Mouse (Mus musculus): ENCODE data around the gene B3gat2. TPM values are rescaled to one million over a fixed set of nuclear protein-coding genes. Genes with fewer than 3 reads are reported as not detected.

The B3gat2 gene
- polyA plus RNA-seq, 1 experiment = 9.6 TPM

GRCm38 (mm10) chr1:23840924-23841323 is 79.4 kb downstream of the B3gat2 start:
- no peaks in the 10 kb centered on the region for H3K27me3 ChIP-seq (ENCODE audit: control insufficient read depth, insufficient read depth, low read length)
- no peak overlapping the region for H3K27ac ChIP-seq (ENCODE audit: insufficient read depth, low read length)
- no peak for TF ChIP-seq CTCF (IDR thresholded peaks at IDR 0.05; ENCODE audit: borderline replicate concordance, insufficient read depth, low read depth, low read length)
- no peak for TF ChIP-seq POLR2A (IDR thresholded peaks at IDR 0.05; ENCODE audit: borderline replicate concordance, insufficient read depth, low read length)
- DNase-seq = no peak
- peaks cover 26% of the 10 kb centered on the region for H3K4me1 ChIP-seq (ENCODE audit: control insufficient read depth, insufficient read depth, low read length)
- H3K4me3 ChIP-seq (replicated peaks; ENCODE audit: insufficient read depth, low read depth, low read length) = no peak overlapping the region

GRCm38 (mm10) chr1:23842629-23843028 is 81.1 kb downstream of the B3gat2 start:
- peak in 1 of 2 experiments; percentile 36 for DNase-seq
- Histone ChIP-seq H3K4me3 (replicated peaks; ENCODE audit: insufficient read depth, low read depth, low read length) (no peak overlapping the region), H3K27ac (ENCODE audit: insufficient read depth, low read length) (peak overlapping the region; percentile 21), H3K27me3 (ENCODE audit: control insufficient read depth, insufficient read depth, low read length) (no peaks in the 10 kb centered on the region), H3K4me1 (ENCODE audit: control insufficient read depth, insufficient read depth, low read length) (peaks cover 37% of the 10 kb centered on the region)
- TF ChIP-seq CTCF (IDR thresholded peaks at IDR 0.05; ENCODE audit: borderline replicate concordance, insufficient read depth, low read depth, low read length) = no peak
- TF ChIP-seq POLR2A (IDR thresholded peaks at IDR 0.05; ENCODE audit: borderline replicate concordance, insufficient read depth, low read length) = no peak
- 24% methylated on average over 3 of the region's 3 CpGs for WGBS

DNA sequence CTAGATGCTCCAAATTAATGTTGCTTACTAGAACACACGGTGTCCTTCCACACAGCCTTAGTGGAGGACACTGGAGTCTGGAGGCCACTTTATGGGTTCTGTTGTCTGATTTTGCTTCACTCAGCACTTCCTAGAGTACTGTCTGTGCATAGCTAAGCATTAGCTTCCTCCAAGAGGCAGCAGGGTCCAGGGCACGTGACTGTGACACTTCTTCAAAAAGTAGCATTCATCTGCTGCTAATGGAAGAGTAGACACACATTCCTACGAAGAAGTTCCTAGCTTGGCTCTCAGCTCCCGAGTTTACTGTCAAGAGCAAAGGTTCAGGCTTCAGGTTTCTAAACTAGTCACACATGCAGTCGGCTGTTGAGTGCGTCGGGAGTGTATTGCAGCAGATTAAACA is 82.2 kb downstream of the B3gat2 start:
- Histone ChIP-seq H3K4me3 (replicated peaks; ENCODE audit: insufficient read depth, low read depth, low read length) (no peak overlapping the region), H3K27me3 (ENCODE audit: control insufficient read depth, insufficient read depth, low read length) (no peaks in the 10 kb centered on the region), H3K4me1 (ENCODE audit: control insufficient read depth, insufficient read depth, low read length) (peaks cover 37% of the 10 kb centered on the region), H3K27ac (ENCODE audit: insufficient read depth, low read length) (peak overlapping the region; percentile 34)
- no peak for DNase-seq
- TF ChIP-seq CTCF (IDR thresholded peaks at IDR 0.05; ENCODE audit: borderline replicate concordance, insufficient read depth, low read depth, low read length) = no peak
- TF ChIP-seq POLR2A (IDR thresholded peaks at IDR 0.05; ENCODE audit: borderline replicate concordance, insufficient read depth, low read length) = no peak
- 74% methylated on average over 7 of the region's 7 CpGs for WGBS

DNA sequence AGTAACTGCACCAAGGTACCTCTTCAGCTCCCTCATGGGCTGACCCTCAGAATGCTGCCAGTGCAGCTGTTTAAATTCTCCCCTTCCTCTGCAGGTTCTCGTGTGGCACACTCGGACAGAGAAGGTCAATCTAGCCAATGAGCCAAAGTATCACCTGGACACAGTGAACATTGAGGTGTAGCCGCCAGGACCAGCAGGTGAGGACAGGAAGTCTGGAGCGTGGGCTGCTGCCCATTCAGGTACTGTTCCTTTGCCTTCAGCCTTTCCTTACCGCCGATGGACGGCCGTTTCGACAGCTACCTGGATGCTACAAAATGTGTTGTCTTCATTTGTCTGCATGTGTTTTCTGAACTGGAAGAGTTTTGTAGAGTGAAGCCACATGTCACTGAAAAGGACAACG is 83.5 kb downstream of the B3gat2 start:
- TF ChIP-seq POLR2A (IDR thresholded peaks at IDR 0.05; ENCODE audit: borderline replicate concordance, insufficient read depth, low read length) (no peak), CTCF (IDR thresholded peaks at IDR 0.05; ENCODE audit: borderline replicate concordance, insufficient read depth, low read depth, low read length) (no peak)
- peaks cover 37% of the 10 kb centered on the region for H3K4me1 ChIP-seq (ENCODE audit: control insufficient read depth, insufficient read depth, low read length)
- H3K27me3 ChIP-seq (ENCODE audit: control insufficient read depth, insufficient read depth, low read length) = no peaks in the 10 kb centered on the region
- H3K4me3 ChIP-seq (replicated peaks; ENCODE audit: insufficient read depth, low read depth, low read length) = no peak overlapping the region
- H3K27ac ChIP-seq (ENCODE audit: insufficient read depth, low read length) = peak overlapping the region; percentile 96
- DNase-seq = peak; percentile 63 to 66
- 11% methylated on average over 10 of the region's 10 CpGs for WGBS

- Histone ChIP-seq H3K4me3 (replicated peaks; ENCODE audit: insufficient read depth, low read depth, low read length) (no peak overlapping the region), H3K27ac (ENCODE audit: insufficient read depth, low read length) (peak overlapping the region; percentile 85), H3K27me3 (ENCODE audit: control insufficient read depth, insufficient read depth, low read length) (no peaks in the 10 kb centered on the region), H3K4me1 (ENCODE audit: control insufficient read depth, insufficient read depth, low read length) (peaks cover 37% of the 10 kb centered on the region)
- WGBS = 5% methylated on average over 10 of the region's 10 CpGs
- TF ChIP-seq CTCF (IDR thresholded peaks at IDR 0.05; ENCODE audit: borderline replicate concordance, insufficient read depth, low read depth, low read length) (no peak), POLR2A (IDR thresholded peaks at IDR 0.05; ENCODE audit: borderline replicate concordance, insufficient read depth, low read length) (no peak)
- peak; percentile 87 for DNase-seq
Measured at GRCm38 (mm10) chr1:23846044-23846680, 84.6 kb downstream of the B3gat2 start.

DNA sequence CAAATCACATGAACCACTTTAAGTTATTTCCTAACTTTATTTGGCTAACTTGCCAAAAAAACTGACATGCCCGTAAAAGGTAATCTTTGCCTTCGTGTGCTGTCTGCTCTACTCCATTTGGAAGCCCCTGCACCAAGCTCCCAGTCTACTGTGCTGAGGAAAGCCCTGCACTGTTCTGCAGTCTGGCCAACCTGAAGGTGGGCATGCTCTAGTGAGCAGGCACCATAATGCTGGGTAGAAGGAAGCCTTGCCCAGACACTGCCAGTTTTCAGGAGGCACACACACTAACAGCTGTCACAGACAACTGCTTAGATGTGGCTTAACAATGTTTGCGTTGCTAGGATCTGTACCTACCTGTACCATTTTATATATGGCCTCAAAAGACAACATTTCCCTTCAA is 94.1 kb downstream of the B3gat2 start:
- no peak overlapping the region for H3K4me3 ChIP-seq (replicated peaks; ENCODE audit: insufficient read depth, low read depth, low read length)
- H3K27me3 ChIP-seq (ENCODE audit: control insufficient read depth, insufficient read depth, low read length) = no peaks in the 10 kb centered on the region
- 52% methylated on average over 3 of the region's 3 CpGs for WGBS
- H3K4me1 ChIP-seq (ENCODE audit: control insufficient read depth, insufficient read depth, low read length) = no peaks in the 10 kb centered on the region; the same call in 1 of the 2 replicates
- TF ChIP-seq CTCF (IDR thresholded peaks at IDR 0.05; ENCODE audit: borderline replicate concordance, insufficient read depth, low read depth, low read length) (no peak), POLR2A (IDR thresholded peaks at IDR 0.05; ENCODE audit: borderline replicate concordance, insufficient read depth, low read length) (no peak)
- DNase-seq = no peak
- H3K27ac ChIP-seq (ENCODE audit: insufficient read depth, low read length) = no peak overlapping the region

GRCm38 (mm10) chr1:23860944-23861343 is 99.4 kb downstream of the B3gat2 start:
- WGBS = 93% methylated on average over 2 of the region's 2 CpGs
- H3K4me3 ChIP-seq (replicated peaks; ENCODE audit: insufficient read depth, low read depth, low read length) = no peak overlapping the region
- no peaks in the 10 kb centered on the region; the same call in 1 of the 2 replicates for H3K4me1 ChIP-seq (ENCODE audit: control insufficient read depth, insufficient read depth, low read length)
- no peaks in the 10 kb centered on the region for H3K27me3 ChIP-seq (ENCODE audit: control insufficient read depth, insufficient read depth, low read length)
- TF ChIP-seq POLR2A (IDR thresholded peaks at IDR 0.05; ENCODE audit: borderline replicate concordance, insufficient read depth, low read length) (no peak), CTCF (IDR thresholded peaks at IDR 0.05; ENCODE audit: borderline replicate concordance, insufficient read depth, low read depth, low read length) (no peak)
- no peak for DNase-seq
- no peak overlapping the region for H3K27ac ChIP-seq (ENCODE audit: insufficient read depth, low read length)

DNA sequence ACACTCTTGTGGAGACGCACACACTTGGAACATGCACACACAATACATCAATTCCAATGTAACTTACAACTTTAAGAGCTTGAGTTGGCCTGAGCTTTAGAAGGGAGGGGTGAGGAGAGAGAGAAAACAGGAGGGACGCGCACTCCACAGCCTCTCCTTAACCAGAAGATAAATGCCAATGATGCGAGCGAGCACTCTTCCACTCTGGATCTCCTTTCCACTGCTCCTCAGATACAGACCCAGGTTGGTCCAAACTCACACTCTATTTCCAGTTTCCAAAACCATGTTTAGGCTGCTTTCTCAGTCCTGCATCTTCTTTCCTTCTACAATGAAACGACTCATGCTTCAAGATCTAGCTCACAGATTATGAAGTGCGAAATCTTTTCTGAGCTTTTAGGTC is 104.0 kb downstream of the B3gat2 start:
- Histone ChIP-seq H3K4me1 (ENCODE audit: control insufficient read depth, insufficient read depth, low read length) (no peaks in the 10 kb centered on the region), H3K27ac (ENCODE audit: insufficient read depth, low read length) (no peak overlapping the region), H3K27me3 (ENCODE audit: control insufficient read depth, insufficient read depth, low read length) (no peaks in the 10 kb centered on the region), H3K4me3 (replicated peaks; ENCODE audit: insufficient read depth, low read depth, low read length) (no peak overlapping the region)
- DNase-seq = no peak
- TF ChIP-seq CTCF (IDR thresholded peaks at IDR 0.05; ENCODE audit: borderline replicate concordance, insufficient read depth, low read depth, low read length) = no peak
- no peak for TF ChIP-seq POLR2A (IDR thresholded peaks at IDR 0.05; ENCODE audit: borderline replicate concordance, insufficient read depth, low read length)
- 92% methylated on average over 7 of the region's 7 CpGs for WGBS

Data from cerebellum, adult 2 months (tissue).